Mouse (Mus musculus): ENCODE measurements at regions not wholly inside any gene's neighbourhood (a gene's known extent, or its start where the extent isn't known, plus 50 kb on each side); places are given as distances from the start of the nearest gene placed in this dataset.

GRCm38 (mm10) chr1:35331602-35332339, 482.0 kb downstream of the Plekhb2 start:
- ATAC-seq (replicated peaks; ENCODE audit: insufficient number of reproducible peaks, low FRiP score, low TSS enrichment, poor library complexity, severe bottlenecking) = no peak

DNA sequence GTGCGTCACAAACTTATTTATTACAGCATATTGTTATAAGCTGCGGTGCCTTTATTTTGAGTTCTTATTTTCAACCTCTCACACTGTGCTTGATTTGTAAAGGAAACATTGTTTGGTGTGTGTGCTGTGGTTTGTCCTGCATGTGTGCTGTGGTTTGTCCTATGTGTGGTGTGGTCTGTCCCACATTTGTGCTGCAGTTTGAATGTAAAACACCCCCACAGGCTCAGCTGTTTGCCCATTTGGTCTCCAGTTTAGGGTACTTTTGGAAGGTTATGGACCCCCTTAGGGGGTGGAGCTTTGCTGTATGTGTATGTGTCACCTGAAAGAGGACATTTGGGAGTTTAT, 482.5 kb downstream of the Plekhb2 start:
- no peak for ATAC-seq (replicated peaks; ENCODE audit: insufficient number of reproducible peaks, low FRiP score, low TSS enrichment, poor library complexity, severe bottlenecking)

DNA sequence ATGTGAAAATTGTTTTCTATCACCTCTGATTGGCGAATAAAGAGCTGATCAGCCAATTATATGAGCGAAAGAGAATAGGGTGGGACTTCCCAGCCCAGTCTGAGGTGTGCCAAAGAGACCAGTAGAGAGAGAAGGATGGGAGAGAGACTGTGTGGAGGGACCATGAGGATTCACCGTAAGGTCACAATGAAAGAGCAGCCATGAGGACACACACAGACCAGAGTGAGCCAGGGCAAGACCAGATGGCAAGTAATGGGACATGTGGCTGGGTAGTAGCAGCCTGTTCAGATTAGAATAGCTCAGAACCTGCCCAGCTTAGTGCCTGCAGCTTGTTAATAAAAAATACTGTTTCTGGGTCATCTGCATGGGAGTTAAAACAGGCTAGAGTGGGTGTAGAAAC, 487.9 kb downstream of the Plekhb2 start:
- no peak for ATAC-seq (replicated peaks; ENCODE audit: insufficient number of reproducible peaks, low FRiP score, low TSS enrichment, poor library complexity, severe bottlenecking)

- ATAC-seq (replicated peaks; ENCODE audit: insufficient number of reproducible peaks, low FRiP score, low TSS enrichment, poor library complexity, severe bottlenecking) = no peak
These were observed 488.4 kb downstream of the Plekhb2 start for GRCm38 (mm10) chr1:35338184-35338583.

DNA sequence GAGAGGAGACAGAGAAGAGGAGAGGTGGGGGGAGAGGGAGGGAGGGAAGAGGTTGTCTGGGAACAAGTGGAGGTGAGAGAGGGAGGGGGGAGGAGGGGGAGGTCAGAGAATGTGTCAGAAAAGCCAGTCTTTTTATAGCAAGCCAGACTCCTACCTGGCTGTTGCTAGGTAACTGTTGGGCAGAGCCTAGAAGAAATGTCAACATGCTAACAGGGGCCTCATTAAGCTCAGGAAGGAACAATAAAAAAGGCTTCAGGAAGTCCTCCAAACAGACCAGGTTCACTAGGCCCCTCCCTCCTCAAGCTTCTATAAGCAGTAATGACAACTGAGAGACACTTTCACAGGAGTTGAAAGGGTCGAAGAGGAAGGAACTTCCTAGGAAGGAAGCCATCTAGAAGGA, 494.8 kb downstream of the Plekhb2 start:
- ATAC-seq (replicated peaks; ENCODE audit: insufficient number of reproducible peaks, low FRiP score, low TSS enrichment, poor library complexity, severe bottlenecking) = no peak

DNA sequence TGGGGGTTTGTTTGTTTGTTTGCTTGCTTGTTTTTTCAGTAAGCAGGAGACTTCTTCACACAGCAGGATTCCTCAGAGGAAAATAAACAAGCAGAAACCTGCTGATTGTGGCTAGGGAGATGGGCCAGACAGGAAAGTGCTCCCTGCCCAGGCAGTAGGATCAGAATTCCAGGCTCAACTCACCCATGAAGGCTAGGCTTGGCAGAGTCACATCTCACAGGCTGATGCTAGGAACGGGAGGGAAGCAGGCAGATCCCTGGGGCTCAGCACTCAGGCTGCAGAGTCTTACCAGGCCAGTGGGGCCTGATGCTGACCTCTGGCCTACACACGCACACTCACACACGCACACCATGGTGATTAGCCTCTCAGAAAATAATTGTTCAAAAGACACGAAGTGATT, 498.5 kb downstream of the Plekhb2 start:
- no peak for ATAC-seq (replicated peaks; ENCODE audit: insufficient number of reproducible peaks, low FRiP score, low TSS enrichment, poor library complexity, severe bottlenecking)

DNA sequence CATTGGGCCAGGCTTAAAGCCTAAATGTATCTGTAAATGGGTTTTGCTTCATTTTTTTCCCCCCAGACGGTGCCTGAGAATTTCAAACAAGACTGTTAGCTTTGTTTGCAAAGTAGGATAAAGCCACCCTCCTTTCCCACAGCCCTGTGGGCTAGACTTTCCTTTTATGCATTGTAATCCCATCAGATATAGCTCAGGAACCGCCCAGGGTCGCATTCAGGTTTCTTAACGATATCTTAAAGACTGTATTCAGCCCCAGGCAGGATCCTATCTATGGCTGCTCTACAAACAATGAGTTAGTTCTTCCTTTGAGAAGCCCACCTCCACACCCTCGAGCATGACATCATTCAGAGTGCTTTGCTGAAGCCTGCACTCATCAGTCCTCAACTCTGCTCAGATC, 509.2 kb downstream of the Plekhb2 start:
- ATAC-seq (replicated peaks; ENCODE audit: insufficient number of reproducible peaks, low FRiP score, low TSS enrichment, poor library complexity, severe bottlenecking) = no peak

GRCm38 (mm10) chr1:35361465-35361864, 511.7 kb downstream of the Plekhb2 start:
- no peak for ATAC-seq (replicated peaks; ENCODE audit: insufficient number of reproducible peaks, low FRiP score, low TSS enrichment, poor library complexity, severe bottlenecking)

DNA sequence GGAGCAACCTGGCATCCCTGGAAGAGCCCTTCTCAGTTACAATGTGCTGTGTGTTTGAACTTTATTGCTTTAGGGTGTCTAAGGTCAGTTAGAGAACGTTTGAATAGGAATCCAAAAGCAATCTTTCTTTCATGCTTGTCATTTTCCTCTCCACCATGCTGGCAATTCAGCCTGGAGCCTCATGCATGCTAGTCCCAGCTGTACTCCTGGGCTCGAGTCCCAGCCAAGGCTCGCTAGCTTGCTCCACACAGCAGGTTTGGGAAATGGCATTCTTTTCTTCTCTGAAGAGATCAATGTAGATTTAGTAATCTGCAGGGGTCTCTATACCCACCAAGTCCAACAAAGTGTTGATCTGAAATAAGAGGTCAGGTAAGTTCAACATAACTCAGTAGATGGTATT, 513.1 kb downstream of the Plekhb2 start:
- ATAC-seq (replicated peaks; ENCODE audit: insufficient number of reproducible peaks, low FRiP score, low TSS enrichment, poor library complexity, severe bottlenecking) = no peak

DNA sequence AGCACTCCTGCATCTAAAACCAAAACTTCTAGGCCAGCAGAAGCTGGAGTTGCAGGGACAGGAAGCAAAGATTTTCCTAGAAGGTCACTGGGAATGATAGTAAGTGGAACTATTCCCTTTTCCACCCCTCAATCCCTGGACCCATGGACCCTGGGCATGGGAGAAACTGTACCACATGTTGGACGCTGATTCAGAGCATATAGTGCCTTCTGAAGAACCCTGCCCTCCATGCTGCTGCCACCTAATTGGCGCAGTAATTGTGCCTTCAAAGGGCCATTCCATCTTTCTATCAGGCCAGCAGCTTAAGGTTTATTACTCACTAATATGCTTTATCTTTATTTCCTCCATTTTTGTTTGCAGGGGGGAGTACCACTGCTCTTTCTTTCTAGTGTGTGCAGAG, 516.8 kb downstream of the Plekhb2 start:
- ATAC-seq (replicated peaks; ENCODE audit: insufficient number of reproducible peaks, low FRiP score, low TSS enrichment, poor library complexity, severe bottlenecking) = no peak

GRCm38 (mm10) chr1:35372751-35373150, 523.0 kb downstream of the Plekhb2 start:
- ATAC-seq (replicated peaks; ENCODE audit: insufficient number of reproducible peaks, low FRiP score, low TSS enrichment, poor library complexity, severe bottlenecking) = no peak

- ATAC-seq (replicated peaks; ENCODE audit: insufficient number of reproducible peaks, low FRiP score, low TSS enrichment, poor library complexity, severe bottlenecking) = no peak
These were observed 531.0 kb downstream of the Plekhb2 start for GRCm38 (mm10) chr1:35380633-35381385.

DNA sequence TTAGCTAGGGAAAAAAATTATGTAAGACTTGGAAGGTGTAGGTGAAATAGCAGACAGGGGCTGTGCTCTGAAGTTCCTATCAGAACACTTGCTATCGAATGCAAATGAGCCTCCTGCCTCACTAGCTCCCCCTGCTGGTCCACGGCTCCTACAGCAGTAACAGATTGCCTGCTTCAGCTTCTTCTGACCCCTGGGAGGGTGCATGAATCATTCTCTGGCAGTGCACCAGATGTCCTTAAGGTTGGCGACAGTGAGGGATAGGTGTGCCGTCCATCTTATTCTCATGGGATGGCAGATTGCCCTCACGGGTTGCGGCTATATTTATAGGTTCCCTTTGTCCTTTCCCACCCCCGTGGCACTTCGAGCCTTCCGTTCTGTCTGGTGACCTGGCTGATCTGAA, 535.7 kb downstream of the Plekhb2 start:
- ATAC-seq (replicated peaks; ENCODE audit: insufficient number of reproducible peaks, low FRiP score, low TSS enrichment, poor library complexity, severe bottlenecking) = no peak

DNA sequence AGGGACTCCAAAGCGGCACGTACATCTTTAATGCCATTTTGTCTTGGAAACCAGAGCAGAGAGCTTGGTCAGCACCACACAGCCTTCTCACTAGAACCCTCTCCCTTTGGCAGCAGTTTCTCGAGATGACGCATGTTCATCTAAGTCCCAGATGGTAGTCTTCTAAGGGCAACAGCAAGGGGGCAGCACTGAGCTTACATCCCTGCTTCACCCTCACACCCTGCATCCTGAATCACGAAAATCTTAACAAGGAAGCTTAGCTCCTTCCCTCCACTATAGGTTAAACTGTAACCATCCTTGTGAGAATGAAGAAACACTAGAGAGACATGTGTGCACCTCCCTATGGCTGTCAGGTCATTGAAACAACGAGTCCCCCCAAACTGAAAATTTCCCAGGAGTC, 538.4 kb downstream of the Plekhb2 start:
- ATAC-seq (replicated peaks; ENCODE audit: insufficient number of reproducible peaks, low FRiP score, low TSS enrichment, poor library complexity, severe bottlenecking) = no peak

DNA sequence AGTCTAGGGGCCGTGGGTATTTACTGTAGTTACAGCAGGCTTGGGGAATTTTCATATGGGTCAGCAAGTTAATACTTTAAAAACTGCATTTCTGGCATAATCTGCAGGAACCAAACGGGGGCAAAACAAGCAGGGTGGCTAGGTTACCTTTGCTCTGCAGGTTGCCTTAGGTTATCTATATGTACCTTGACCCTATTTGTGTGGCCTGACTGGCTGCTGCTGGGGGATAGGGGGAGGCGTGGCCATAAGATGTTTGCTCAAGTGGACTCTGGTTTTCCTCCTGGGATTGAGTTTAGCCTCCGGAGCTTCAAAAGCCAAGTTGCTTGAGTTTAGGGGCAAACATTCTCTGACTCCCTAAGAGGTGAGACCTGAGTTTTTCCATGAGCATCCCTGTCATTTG, 540.6 kb downstream of the Plekhb2 start:
- no peak for ATAC-seq (replicated peaks; ENCODE audit: insufficient number of reproducible peaks, low FRiP score, low TSS enrichment, poor library complexity, severe bottlenecking)

- no peak for ATAC-seq (replicated peaks; ENCODE audit: insufficient number of reproducible peaks, low FRiP score, low TSS enrichment, poor library complexity, severe bottlenecking)
These were observed 541.2 kb downstream of the Plekhb2 start for GRCm38 (mm10) chr1:35390858-35391586.

GRCm38 (mm10) chr1:35393550-35394118, 543.9 kb downstream of the Plekhb2 start:
- no peak for ATAC-seq (replicated peaks; ENCODE audit: insufficient number of reproducible peaks, low FRiP score, low TSS enrichment, poor library complexity, severe bottlenecking)

DNA sequence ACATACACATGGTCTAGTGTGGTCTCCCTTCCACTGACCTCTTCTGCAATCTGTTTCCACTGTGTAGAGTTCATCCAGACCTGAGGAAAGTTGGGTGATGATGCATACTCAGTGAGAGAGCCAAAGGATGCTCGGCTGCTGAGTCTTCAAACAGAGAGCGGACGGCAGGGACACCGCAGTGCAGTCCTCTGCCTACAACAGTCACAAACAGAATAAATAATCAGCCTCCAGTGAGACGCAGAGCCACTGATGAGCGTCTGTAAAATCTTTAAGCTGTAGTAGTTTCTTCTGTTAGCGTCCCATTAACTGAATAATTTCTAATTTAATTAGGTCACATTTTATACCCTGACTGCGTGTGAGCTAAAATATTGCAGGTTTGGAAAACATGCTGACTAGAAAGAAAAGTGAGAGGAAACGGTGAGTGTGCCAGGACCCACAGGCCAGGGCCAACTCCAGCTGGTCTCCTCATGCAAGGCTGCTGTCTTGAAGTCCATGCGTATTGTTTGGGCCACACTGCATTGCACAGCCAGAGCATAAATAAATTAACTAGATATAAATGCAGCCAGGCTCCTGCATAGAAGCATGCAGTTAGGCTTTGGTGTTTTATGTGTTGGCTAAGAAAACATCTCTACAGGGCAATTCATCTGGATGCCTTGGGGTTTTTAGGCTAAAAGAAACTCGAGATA, 551.0 kb downstream of the Plekhb2 start:
- no peak for ATAC-seq (replicated peaks; ENCODE audit: insufficient number of reproducible peaks, low FRiP score, low TSS enrichment, poor library complexity, severe bottlenecking)

DNA sequence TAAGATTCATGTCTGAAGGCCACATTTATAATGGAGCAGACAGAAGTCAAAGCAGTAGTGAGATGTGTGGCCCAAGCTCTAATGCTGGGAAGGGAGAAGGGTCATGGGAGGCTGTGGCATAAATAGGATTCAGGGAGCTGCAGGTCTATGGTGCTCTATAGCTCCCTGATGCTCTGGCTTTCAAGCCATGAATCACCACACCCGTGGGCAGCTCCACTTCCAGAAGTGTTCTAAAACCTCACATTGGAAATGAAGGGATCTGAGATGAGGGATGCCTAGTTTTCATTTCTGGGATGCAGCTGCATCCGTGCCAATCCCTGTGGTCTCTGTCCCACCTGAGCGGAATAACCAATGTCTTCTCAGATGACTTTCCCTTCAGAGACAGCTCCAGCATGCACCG, 553.2 kb downstream of the Plekhb2 start:
- ATAC-seq (replicated peaks; ENCODE audit: insufficient number of reproducible peaks, low FRiP score, low TSS enrichment, poor library complexity, severe bottlenecking) = no peak

Measured in monocyte, adult 5-6 weeks (primary cell).